Mouse (Mus musculus) kidney, adult 18-20 months (tissue): ENCODE measurements around the gene Gm10322.

Experiments
- DNase-seq: peaks from one replicate; pipeline ENCODE4 v3.0.0; 2021

The Gm10322 gene

GRCm38 (mm10) chr10:59602891-59603290, 13.0 kb upstream of the Gm10322 start:
- DNase-seq, result no peak

- DNase-seq, result peak; percentile 38
Measured at GRCm38 (mm10) chr10:59603843-59604242, 12.0 kb upstream of the Gm10322 start.

DNA sequence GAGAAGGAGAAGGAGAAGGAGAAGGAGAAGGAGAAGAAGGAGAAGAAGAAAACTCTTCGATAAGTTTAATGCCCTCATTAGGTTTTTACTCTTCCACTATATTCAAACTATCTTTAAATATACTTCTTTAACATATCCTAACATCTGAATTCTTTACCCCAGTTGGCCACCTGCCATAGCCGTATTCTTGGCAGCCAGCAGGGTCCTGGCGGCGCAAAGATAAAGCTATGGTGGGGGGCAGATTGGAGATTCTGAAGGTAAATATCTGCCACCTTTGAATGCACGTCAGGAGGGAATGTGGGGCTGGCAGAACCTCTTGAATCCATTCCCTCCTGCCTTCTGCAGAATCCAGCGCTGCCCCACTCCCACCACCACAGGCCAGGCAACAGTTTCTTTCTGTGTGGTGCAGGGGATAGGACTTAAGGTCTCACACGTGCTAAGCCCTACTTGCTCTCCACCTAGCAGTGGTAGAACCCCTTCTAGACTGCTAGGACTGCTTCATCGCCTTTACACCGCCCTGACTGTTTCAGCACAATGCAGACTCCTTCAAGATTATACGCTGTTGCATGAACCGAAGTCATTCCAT, 10.9 kb upstream of the Gm10322 start:
- no peak for DNase-seq

- DNase-seq, result no peak
Measured at GRCm38 (mm10) chr10:59613276-59613675, 2.6 kb upstream of the Gm10322 start.

DNA sequence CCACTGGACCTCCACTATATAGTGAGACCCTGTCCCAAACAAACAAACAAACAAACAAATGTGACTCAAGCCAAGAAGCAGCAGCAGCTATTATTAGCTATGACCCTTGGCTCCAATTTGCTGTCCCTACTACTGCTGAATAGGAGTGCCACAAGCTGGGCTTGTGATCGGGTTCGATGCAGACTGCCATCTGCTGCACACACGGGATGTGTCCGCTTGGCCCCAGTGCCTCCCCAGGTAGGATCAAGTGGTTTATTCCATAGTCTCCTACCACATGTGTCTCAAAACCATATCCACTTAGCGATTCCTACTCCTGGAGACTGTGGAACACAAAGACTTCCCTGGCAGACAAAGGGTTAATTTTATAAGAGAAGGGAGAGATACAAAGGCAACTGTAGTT, 1.7 kb upstream of the Gm10322 start:
- DNase-seq, result no peak

- DNase-seq, result no peak
Measured at GRCm38 (mm10) chr10:59615411-59615810, 452 bp upstream of the Gm10322 start.

- peak; percentile 98 for DNase-seq
Measured at GRCm38 (mm10) chr10:59616522-59616921, 659 bp downstream of the Gm10322 start, which contains the start of gene Mcu. TSS of gene Mcu (minus strand) at chr10:59616692.

- DNase-seq, result no peak
Measured at GRCm38 (mm10) chr10:59617776-59618175, 1.9 kb downstream of the Gm10322 start.

GRCm38 (mm10) chr10:59621355-59621754, 5.5 kb downstream of the Gm10322 start:
- DNase-seq, result no peak

DNA sequence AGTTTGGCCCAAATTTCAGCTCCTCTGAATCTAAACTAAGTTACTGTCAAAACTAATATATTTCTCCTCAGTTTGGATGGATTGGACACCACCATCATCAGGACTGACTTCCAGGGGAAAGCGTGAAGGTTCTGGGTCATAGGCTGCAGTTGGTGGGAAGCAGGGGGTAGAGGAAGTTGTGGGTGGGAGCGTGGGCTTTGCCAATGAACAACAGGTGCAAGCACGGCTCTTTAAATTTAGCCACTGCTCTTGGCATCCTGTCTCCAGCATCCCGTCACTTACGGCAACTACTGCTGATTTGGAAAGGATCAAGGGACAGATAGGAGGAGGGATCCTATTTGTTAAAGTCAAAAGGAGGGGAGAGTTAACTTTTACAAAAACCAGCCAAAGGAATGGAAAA, 7.6 kb downstream of the Gm10322 start:
- no peak for DNase-seq

DNA sequence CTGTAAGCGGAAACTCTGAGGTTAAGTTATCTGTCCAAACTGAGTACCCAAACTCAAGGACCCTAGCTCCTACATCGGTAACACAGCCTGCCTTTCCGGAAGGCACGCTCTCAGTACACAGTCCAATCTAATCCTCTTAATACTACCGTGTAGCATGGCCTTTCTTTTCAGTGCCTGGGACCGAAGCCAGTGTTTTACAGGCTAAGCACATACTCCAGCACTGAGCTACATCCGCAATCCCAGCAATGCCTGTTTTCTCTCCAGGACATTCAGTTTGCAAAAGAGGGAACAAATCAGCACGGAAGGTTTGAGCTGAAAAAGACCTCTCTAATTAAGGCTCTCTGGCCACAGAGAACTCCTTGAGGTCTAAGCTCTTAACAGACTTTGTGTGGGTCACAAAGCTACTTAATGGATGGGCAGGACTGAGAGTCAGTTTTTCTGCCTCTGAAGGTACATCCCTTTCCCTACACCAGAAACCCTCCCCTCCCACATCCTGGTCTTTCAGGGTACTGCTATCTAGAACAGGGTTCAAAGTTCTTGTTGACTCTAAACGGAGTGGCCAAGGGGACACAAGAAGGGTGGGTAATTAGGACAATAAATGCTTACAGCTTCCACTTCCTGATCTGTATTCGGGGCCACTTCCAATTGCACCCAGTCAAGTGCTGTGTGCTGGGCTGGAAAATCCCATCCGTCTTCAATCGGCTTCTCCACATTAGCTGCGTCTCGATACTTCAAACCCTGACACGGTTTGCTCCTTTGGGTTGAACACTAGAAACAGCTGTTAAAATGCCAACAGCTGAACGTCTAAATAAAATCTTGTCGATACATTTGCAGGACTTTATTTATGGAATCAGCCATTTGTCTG, 13.0 kb downstream of the Gm10322 start:
- DNase-seq, result no peak

- no peak for DNase-seq
Measured at GRCm38 (mm10) chr10:59629506-59629782, 13.6 kb downstream of the Gm10322 start.

DNA sequence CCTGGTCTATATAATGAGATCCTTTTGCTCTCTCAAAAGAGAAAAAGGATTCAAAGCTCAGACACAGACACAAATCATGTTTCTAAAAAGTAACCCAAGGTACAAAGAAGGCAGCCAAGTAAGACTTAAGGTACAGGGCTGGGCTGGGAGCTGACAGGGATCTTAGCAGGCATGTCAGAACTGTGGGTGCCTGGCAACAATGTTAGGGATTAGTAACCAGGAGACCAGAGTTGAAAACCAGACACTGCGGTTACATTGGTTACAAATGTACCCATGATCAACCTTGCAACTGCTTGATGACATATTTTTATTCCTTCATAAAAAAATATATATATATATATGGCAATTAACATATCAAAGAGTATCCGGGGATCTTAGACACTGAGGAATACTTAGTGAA, 20.2 kb downstream of the Gm10322 start:
- no peak for DNase-seq

DNA sequence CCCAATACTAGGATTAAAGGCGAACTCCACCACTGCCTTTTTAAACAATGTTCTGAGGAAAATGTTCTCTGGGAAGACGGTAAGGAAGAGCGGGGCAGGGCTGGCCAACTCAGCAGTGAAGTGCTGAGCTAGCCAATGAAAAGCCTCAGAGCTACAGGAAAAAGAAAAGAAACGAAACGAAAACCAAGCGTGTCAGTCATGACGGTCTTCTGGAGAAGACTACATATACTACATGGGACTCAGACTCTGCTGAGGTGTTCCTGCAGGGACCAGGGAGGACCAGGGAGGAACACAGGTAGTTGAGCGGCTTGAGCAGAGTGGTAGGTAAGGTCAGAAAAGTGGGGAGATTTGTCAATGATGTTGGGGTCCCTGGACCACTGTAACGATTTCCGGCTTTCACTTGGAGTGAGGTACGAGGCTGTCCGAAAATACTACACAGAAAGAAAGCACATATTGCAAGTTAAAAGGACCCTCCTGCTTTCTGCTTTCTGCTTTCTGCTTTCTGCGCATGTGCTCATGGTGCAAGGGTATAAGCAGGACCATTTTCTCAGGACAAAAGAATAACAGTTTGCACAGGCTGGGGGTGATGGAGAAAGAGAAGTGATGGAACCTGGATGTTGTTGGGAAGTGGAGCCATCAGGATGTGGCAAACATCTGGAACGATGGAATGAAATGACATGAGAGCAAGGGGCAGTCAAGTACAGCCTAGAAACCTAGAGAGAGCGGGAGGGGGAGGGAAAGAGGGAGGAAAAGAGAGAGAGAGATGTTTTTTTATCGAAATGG, 21.1 kb downstream of the Gm10322 start:
- DNase-seq, result no peak

DNA sequence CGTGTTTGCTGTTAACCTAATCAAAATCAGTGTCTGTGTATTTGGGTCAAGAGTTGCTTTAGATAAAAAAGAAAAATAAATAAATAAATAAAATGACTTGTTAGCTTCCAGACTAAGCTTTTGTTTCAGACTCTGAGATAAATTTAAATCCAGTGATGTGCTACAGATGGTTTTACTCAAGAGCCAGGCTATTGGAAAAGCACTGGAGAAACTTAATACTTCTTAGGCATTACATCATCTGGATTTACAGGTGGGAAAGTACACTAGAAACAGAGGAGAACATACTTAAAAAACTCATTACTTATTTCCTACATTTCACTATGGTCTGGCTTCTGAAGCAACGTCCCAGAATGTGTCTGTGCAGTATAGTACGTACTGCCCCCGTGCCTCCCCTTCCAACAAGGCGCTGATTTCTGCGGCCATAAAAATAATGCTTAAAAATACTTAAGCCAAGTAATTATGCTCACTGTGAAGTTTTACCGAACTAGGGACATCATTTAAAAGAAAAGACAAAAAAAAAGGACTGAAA, 21.8 kb downstream of the Gm10322 start:
- DNase-seq, result no peak

DNA sequence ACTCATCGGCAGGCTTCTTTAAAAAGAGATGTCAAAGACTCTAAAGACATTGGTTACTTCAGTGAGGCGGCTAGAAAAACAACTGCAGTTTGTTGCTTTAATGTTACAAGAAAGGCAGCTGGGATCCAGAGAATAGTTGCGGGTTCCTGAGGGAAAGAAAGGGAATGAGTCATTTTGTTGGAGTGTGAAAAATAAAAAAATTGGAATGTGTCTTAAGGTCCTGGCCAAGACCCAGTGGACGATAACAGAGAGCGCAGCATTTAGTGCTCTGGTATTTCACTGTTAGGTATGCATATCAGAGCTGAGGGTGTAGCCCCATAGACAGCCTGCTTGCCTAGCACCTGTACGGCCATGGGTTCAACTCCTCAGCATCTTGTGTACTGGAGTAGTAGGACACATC, 22.7 kb downstream of the Gm10322 start:
- DNase-seq, result no peak

GRCm38 (mm10) chr10:59642659-59643377, 27.0 kb downstream of the Gm10322 start:
- DNase-seq, result no peak

DNA sequence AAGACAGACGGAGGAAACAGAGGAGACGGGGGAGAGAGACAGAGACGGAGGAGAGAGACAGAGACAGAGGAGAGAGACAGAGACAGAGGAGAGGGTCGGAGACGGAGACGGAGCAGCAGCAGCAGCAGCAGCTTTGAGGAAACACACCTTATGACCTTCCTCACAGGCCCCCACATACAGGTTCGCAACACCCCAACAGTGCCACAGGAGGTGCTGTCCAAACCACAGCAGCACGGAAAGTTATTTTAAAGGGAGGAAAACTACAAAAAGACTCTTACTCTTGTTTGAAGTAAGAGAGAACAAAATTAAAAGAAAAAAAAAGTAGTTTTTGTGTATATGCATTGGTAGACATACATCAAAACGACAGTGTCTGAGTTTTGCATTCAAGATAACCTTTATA, 27.8 kb downstream of the Gm10322 start:
- no peak for DNase-seq

DNA sequence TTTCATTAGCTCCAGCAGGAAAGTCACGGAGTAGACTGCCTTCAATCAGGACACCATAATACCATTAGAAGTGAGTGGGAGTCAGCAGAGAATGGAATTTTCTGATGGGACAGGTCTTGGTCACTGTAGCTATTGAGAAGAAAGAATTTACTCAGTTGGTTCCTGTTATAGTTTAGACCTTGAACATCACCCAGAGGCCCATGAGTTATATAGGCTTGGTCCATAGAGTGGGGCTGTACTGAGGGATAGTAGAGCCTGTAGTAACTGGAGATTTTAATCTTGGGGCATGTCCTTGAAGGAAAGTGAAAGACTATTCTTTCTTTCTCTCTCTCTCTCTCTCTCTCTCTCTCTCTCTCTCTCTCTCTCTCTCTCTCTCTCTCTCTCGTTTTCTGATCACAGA, 28.8 kb downstream of the Gm10322 start:
- no peak for DNase-seq

- no peak for DNase-seq
Measured at GRCm38 (mm10) chr10:59645153-59645552, 29.3 kb downstream of the Gm10322 start.

DNA sequence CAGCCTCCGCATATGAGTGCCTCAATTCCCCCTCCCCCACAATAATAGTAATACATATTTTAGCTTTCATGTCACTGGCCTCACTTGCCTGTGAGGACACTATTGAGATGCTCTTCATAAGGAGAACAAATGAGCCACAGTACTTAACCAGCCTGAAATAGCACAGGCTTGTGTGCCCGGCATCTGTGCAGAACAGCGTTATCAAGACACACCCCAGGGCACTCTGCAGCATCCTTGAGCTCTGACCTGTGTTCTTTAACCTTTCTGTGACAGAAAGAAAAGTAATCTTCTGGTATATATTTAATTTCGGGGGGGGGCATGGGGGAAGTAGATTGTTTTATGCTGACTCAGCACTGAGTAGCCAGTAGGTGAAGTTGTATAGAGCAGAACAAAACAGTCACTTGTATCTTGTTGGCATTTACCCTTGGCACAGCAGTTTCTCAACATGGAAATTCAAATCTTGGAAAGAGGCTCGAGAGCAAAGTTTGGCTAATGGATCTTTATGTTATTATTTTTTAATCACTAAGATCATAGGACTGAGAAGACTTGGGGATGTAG, 31.0 kb downstream of the Gm10322 start:
- DNase-seq, result no peak

- DNase-seq, result no peak
Measured at GRCm38 (mm10) chr10:59656799-59657198, 40.9 kb downstream of the Gm10322 start.

DNA sequence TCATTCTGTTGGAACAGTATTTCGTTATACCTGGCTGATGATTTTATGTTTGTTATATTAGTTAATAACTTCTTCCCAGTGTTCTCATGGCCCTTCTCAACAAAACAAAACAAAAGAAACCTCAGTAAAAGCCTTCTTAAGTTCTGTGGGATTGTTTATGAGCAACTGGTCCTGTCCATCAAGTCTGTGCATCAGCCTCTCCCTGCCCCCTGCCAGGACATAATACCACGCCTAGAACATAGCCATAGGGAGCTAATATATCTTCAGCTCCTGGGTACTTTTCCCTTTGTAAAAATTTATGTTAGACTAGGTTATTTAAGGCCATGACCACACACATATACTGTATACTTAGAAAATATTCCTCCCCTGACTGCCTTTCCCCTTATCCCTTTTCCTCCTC, 48.9 kb downstream of the Gm10322 start:
- DNase-seq, result no peak
